Mouse (Mus musculus): ENCODE results near the gene Elmo1.

Gene Elmo1

GRCm38 (mm10) chr13:20118909-20119308 is 28.5 kb downstream of the Elmo1 start:
- in situ Hi-C loops (cut with MboI, MseI), result no loop called here

DNA sequence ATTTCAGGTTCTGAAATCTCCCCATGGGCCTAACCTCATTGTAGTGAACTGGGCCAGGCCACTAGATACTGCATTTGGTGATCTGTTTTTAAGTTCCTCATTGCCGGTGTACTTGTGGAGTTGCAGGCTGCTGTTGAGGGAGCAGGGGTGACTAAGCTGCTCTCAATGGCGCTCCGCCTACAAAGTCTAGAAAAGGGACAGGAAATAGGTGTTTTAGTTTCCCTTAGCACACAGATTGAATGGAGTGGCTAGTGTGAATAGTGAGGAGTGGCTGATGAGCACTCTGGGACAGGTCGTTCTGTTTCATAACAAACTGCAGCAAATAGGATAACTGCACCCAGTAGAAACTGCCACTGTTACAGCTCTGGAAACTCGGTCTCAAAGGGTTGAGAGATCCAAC is 30.3 kb downstream of the Elmo1 start:
- in situ Hi-C loops (cut with MboI, MseI), result loop anchor here in 1 of 2 experiments (5.0 kb wide), 1 partner anchor 62 kb away; no protein-coding TSS in a partner anchor

DNA sequence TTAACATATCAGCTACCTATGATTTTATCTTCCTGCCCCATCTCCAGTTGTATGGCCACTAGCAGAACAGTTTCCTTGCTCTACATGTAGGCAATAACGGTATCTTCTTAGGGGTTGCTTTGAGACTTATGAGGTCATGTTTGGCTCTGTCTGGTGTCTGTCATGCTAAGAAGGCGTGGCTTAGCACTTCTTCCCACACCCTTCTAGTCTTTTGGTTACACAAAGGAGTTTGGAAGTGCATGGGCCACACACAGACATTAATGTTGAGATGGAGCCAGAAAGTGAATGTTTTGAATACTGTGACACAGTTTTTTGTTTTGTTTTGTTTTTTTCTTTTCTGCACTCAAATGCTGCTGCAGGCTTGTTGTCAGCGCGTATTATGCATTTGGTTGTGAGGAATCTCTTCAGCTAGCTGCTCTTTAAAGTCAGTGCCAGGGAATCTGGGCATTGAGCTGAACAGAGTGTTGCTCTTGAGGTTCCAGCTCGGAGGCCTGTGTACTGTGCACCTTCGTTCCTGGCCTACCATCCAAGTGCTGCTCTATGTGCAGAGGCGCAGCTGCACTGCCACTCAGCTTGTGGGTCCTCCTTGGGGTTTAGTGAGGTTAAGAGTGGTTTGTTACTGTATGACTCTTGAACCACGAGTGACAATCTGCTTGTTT is 31.1 kb downstream of the Elmo1 start:
- in situ Hi-C loops (cut with MboI, MseI), result loop anchor here in 1 of 2 experiments (5.0 kb wide), 1 partner anchor 61 kb away; no protein-coding TSS in a partner anchor

DNA sequence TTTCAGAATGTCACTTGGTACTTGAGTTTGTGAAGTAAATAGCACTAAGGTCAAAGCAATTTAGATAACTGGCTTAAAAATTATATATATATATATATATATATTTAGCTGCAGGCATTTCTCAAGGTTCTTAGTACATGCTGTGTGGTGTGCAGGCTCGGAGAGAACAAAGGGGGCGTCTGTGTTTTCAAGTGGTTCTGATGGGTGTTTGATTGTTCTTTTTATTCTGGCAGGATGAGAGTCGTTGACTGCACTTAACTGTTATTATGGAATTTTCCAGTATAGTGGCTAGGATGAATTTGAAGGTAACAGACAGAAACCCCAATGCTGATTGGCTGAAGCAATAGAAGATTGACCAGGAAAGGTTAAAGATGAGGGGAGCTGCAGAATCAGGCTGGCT is 33.6 kb downstream of the Elmo1 start:
- in situ Hi-C loops (cut with MboI, MseI), result loop anchor here in 1 of 2 experiments (5.0 kb wide), 1 partner anchor 58 kb away; no protein-coding TSS in a partner anchor

GRCm38 (mm10) chr13:20124965-20125364 is 34.6 kb downstream of the Elmo1 start:
- in situ Hi-C loops (cut with MboI, MseI), result loop anchor here (5.0 kb wide), 2 partner anchors 33 to 57 kb away; partner anchors contain the start of gene Elmo1 (in 1 of the 2)

DNA sequence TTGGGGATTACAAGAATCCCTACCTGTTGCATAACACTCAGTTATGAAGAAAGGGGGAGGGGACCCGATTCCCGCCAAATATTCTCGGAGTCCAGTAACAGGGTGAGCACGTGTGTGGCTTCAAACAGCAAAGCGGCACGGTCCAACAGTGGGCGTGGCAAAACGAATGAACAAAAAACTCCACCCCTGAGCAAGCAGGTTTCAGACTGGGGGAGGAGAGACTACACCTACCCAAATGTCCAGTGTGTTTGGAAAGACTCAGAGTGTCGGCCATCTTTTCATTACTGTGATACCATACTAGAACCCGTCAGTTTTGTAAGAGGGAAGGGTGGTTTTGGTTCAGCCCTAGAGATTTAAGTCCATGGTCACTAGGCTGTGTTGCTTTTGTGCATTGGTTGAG is 35.4 kb downstream of the Elmo1 start:
- in situ Hi-C loops (cut with MboI, MseI), result loop anchor here in 1 of 2 experiments (5.0 kb wide), 1 partner anchor 34 kb away; the partner anchor contains the start of gene Elmo1

DNA sequence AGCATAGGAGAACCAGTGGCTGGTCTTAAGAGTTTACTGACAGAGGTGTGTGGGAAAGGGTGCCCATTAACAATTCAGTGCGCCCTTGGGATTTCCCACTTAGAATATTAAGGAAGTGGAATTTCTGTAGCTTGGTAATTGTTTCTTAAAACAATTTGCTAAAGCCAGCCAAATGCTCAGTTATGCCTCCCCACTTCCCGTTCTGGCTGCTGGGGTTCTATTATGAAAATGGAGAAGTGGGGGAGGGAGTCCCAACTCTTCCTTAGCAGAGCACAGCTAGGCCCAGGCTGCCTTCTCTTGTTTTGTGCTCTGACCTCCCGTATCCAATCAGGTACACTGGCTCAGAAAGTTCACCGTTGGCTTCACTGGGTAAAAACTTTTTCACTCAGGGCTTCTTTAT is 37.2 kb downstream of the Elmo1 start:
- in situ Hi-C loops (cut with MboI, MseI), result loop anchor here in 1 of 2 experiments (5.0 kb wide), 1 partner anchor 35 kb away; the partner anchor contains the start of gene Elmo1

DNA sequence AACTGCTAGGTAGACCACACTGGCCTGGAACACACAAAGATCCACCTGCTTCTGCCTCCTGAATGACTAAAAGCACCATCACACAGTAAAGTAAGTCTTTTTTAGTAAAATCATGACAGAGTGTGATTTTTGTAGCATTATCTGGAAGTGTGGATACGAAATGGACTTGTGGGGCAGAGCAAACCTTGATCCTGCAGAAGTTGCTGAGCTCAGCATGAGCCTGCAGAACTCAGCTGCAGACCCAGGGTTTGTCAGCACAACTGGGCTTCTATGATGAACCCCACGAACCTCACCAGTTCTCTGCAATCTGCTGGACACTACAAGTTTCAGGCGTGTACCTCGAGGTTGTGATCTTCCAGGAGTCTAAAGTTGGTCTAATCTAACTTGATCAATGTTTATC is 37.7 kb downstream of the Elmo1 start:
- in situ Hi-C loops (cut with MboI, MseI), result loop anchor here in 1 of 2 experiments (5.0 kb wide), 1 partner anchor 36 kb away; the partner anchor contains the start of gene Elmo1

- in situ Hi-C loops (cut with MboI, MseI), result no loop called here
These were observed 40.3 kb downstream of the Elmo1 start for GRCm38 (mm10) chr13:20130731-20131130.

- in situ Hi-C loops (cut with MboI, MseI), result no loop called here
These were observed 41.1 kb downstream of the Elmo1 start for GRCm38 (mm10) chr13:20131322-20131997.

GRCm38 (mm10) chr13:20131998-20132371 is 41.6 kb downstream of the Elmo1 start:
- in situ Hi-C loops (cut with MboI, MseI), result no loop called here

- in situ Hi-C loops (cut with MboI, MseI), result no loop called here
These were observed 43.4 kb downstream of the Elmo1 start for GRCm38 (mm10) chr13:20133602-20134394.

DNA sequence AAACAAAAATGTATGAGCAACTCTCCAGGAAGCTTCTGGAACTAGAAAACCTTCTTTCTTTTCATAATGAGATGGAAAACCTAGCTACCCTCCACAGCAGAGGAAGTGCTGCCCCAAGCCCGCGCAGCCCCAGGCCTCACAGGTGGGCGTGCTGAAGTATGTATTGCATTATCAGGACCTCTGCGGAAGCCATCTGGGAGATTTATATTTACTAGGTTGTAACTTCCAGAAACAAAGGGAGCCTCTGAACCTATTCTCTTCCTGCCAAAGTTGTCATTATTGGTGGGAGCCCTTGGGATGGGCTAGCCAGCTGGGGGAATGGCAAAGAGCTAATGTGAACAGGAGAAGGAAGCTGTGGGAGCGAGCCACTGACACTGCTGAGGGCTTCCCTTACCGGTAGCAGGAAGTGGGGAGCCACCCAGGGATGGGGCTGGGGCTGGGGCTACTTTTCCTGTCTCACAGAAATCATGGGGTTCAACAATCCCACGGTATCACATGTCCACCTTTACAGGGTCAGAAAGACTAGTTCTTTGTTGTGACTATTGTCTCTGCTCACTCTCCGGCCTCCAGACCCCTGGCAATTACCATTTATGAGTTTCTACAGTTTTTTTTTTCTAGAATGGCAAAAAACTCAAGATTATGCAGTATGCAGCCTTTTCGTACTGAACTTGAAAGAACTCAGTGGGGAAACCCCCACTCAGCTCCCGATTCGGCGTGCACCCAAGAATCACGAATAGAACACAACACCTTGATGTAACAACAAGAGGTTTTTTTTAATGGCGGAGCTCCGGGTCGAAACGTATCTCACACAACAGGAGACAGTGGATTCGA is 44.2 kb downstream of the Elmo1 start:
- in situ Hi-C loops (cut with MboI, MseI), result loop anchor here in 1 of 2 experiments (5.0 kb wide), 2 partner anchors 38 to 87 kb away; no protein-coding TSS in a partner anchor

DNA sequence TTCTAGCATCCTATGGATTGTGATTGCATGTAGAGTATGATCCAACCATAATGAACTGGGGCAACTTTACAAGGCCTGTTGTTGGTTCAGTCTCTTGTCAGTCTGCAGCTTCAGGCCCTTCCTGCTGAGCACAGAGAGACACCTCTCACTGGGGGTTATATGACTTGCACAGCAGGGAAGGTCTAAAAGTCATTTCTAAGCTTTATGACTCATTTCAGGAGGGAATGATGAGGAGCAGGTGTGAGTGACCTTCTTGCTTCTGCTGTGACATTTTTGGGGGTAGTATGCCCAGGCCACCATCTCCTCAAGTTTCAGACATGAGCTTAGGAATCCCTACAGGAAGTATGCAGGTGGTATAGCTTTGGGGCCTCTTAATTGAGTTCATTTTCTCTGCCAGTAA is 46.4 kb downstream of the Elmo1 start:
- in situ Hi-C loops (cut with MboI, MseI), result loop anchor here in 1 of 2 experiments (5.0 kb wide), 2 partner anchors 36 to 89 kb away; no protein-coding TSS in a partner anchor

DNA sequence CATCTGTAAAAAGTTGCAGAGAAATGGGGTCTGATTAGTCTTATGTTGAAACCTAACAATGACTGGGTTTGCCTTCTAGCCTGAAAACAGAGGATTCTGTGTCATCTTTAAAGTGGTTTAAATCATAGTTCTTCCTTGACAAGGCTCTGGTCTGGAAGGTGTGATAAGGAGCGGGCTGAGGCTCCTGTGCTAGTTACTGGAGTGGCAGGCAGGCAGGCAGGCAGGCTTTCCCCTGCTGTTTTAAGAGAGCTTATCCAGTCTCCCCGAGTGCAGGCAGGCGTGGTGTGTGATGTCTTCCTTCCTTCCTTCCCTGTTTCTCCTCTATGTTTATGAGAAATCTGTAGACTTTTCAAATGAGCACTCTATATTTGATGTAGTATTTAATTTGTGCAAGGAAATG is 48.1 kb downstream of the Elmo1 start:
- in situ Hi-C loops (cut with MboI, MseI), result loop anchor here in 1 of 2 experiments (5.0 kb wide), 2 partner anchors 34 to 91 kb away; no protein-coding TSS in a partner anchor

DNA sequence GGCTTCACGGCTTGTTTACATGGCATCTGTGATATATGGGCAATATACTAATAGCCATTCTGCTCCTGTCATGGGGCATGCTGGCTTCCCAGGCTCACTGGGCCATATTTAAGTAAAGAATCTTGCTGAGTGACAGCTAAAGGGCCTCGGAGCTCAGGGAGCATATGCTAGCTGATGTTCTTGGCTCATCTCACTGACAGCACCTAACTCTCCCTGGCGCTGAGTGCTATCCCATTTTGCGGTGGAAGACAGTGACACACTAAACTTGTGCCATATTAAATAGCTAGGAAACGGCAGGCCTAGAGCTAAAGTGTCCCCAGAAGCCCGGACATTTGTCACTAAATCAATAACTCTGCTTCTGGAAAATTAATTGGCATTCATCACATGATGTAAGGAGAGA is 48.7 kb downstream of the Elmo1 start:
- in situ Hi-C loops (cut with MboI, MseI), result loop anchor here in 1 of 2 experiments (5.0 kb wide), 2 partner anchors 33 to 92 kb away; no protein-coding TSS in a partner anchor

- in situ Hi-C loops (cut with MboI, MseI), result loop anchor here (5.0 kb wide), 3 partner anchors 32 to 93 kb away; no protein-coding TSS in a partner anchor
These were observed 49.6 kb downstream of the Elmo1 start for GRCm38 (mm10) chr13:20139825-20140665.

DNA sequence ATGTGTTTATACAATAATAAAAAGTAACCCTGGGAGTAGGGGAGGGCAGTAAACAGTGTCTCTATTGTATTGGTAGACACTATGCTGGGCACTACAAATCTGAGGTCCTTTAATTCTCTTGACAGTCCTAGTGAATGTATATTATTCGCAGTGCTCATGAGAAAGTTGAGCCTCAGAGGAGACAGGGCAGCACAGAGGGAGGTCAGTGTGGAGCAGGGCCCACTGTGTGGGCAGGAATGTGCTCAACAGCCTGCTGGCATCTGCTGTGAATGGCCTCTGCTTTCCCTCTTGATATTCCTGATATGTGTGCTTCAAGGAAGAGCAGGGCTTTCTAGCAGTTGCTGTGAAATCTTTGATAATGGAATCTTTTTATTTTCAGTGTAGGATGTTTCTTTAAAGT is 52.2 kb downstream of the Elmo1 start:
- in situ Hi-C loops (cut with MboI, MseI), result loop anchor here in 1 of 2 experiments (5.0 kb wide), 1 partner anchor 45 kb away; no protein-coding TSS in a partner anchor

DNA sequence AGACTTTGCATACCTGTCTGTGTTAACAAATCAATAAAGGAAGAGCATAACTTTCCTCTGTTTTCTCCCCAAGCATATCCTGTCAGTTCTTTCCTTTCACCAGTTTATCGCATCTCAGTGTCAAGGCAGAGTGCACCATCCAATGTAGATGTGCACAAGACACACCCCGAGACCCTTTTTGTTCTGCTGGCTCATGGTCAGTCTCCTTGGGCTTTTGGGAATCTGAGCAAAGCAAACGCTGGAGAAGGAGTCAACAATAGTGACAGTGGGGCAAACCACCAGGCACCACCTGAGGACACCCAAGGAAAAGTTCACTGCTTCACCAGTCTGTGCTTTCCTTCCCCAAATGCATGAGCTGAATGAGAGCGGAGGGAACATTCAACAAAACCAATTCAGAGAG is 56.5 kb downstream of the Elmo1 start:
- in situ Hi-C loops (cut with MboI, MseI), result loop anchor here in 1 of 2 experiments (5.0 kb wide), 1 partner anchor 35 kb away; no protein-coding TSS in a partner anchor
